Mouse (Mus musculus): ENCODE data around the gene Olfr221.

GRCm38 (mm10) chr14:51996866-51997265, 45.4 kb downstream of the Olfr221 start:
- TF ChIP-seq CTCF (conservative IDR thresholded peaks at IDR 0.05; ENCODE audit: low read length) = no peak
- TF ChIP-seq POU5F1 (IDR thresholded peaks at IDR 0.05; ENCODE audit: borderline replicate concordance, low read length) = no peak
- no peak for TF ChIP-seq NANOG (IDR thresholded peaks at IDR 0.05; ENCODE audit: borderline replicate concordance, low read length)
